Comparison of ENCODE assay signal across 9 mouse cellular contexts in the genomic region with DNA sequence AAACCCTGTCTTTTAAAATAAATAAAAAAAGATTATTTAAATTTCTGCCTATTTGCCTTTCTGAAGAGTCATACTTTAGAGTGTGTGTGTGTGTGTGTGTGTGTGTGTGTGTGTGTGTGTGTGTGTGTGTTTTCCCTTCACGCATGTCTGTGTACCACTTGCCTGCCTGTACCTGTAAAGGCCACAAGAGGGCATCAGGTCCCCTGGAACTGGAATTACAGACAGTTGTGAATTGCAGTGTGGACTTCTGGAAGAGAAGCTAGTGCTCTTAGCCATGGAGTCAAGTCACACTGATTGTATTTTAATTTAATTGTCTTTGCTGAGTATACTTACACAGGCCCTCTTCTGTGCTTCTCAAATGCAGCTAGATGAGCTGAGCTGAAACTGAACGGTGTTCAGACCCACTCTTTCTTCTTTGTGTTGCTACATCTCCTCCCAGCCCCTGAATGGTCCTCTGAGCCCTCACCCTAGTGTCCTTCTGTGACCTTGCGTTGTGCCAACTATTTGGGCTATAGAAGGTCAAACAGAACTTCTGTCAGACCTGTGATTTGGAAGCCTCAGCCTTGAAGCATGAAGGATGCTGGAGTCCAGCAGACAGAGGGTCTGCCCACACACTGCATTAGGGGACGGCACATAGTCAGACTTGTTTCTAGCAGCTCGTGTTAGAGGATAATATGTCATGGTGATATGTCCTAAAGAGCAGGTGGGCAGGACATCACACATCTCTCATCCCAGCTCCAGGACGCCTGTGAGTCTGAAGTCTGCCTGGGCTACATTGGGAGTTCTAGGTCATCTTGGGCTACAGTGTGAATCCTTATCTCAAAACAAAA. TPM values are rescaled to one million over a fixed set of nuclear protein-coding genes. Genes with fewer than 3 reads are reported as not detected.
DNase-seq lines count a peak whose midpoint lies in the region; ATAC-seq and TF ChIP-seq lines count a peak whose summit lies in the region.
"Had no signal": no experiment of that assay in that cellular context is flagged by ENCODE, and none has a peak within 500 bp of the region (broad histone marks: within the 10 kb centered on the region; RNA-seq: fewer than 3 reads in every experiment).

No protein-coding gene starts in this region.

- peak; percentile 90 for DNase-seq in heart, adult 11 months
- peak; percentile 85 for DNase-seq in brain, embryonic 14.5 days (ENCODE audit: low read depth)
- peak; percentile 87 for DNase-seq in forebrain, postnatal 0 days
- DNase-seq in induced T-regulatory cell, adult 2 months (ENCODE audit: low read depth) = peak; percentile 61
- peak; percentile 46 for DNase-seq in left cerebral cortex, postnatal 10 days (ENCODE audit: extremely low spot score in 1 of 2, low spot score in 2 of 2)
- DNase-seq in mesoderm, embryonic 11.5 days (ENCODE audit: low read depth, low spot score) = peak; percentile 72

- intact Hi-C loops in left cerebral cortex, postnatal 10 days (cut with DNase I) = loop anchor here (2.0 to 5.0 kb wide), 2 partner anchors 129 to 161 kb away; no protein-coding TSS in a partner anchor

- H3K27ac ChIP-seq in heart, embryonic 11.5 days (ENCODE audit: low read depth, low read length) = no peak overlapping the region
- no peak overlapping the region for H3K27ac ChIP-seq in forebrain, postnatal 0 days (ENCODE audit: low read depth, low read length)
- H3K27ac ChIP-seq in small intestine, adult 2 months (ENCODE audit: insufficient read depth, low read depth, low read length) = no peak overlapping the region

- H3K4me2 ChIP-seq in heart, embryonic 11.5 days = no peak overlapping the region
- H3K4me2 ChIP-seq in forebrain, postnatal 0 days (ENCODE audit: low read depth) = no peak overlapping the region

- no peak for ATAC-seq in heart, embryonic 11.5 days (replicated peaks; ENCODE audit: insufficient number of reproducible peaks, low FRiP score, low TSS enrichment)
- ATAC-seq in forebrain, postnatal 0 days = peak; percentile 94

- 56% methylated on average over 6 of the region's 6 CpGs for WGBS in heart, embryonic 11.5 days (ENCODE audit: insufficient replicate concordance)
- 77% methylated on average over 6 of the region's 6 CpGs for WGBS in forebrain, postnatal 0 days
- 71% methylated on average over 6 of the region's 6 CpGs for WGBS in small intestine, adult 2 months

- peak; percentile 80 for TF ChIP-seq CTCF in brain, embryonic 14.5 days (IDR thresholded peaks at IDR 0.05; ENCODE audit: borderline replicate concordance, extremely low read depth, insufficient read depth, insufficient read length)
- peak; percentile 95 for TF ChIP-seq CTCF in forebrain, postnatal 0 days (IDR thresholded peaks at IDR 0.05; ENCODE audit: low read depth)
- peak; percentile 30; the same call in 1 of the 2 replicates for TF ChIP-seq CTCF in small intestine, adult 2 months (IDR thresholded peaks at IDR 0.05; ENCODE audit: extremely low read depth, insufficient read length, insufficient replicate concordance, low read depth, low read length)

- H3K4me3 ChIP-seq in heart, embryonic 11.5 days (ENCODE audit: low read depth, low read length) = no peak overlapping the region
- H3K4me3 ChIP-seq in forebrain, postnatal 0 days (ENCODE audit: low read depth, low read length) = no peak overlapping the region
- H3K4me3 ChIP-seq in small intestine, adult 2 months (ENCODE audit: low read depth, low read length) = no peak overlapping the region

- no peak overlapping the region for H3K9ac ChIP-seq in heart, embryonic 11.5 days (ENCODE audit: low read depth, low read length)
- no peak overlapping the region for H3K9ac ChIP-seq in forebrain, postnatal 0 days

- no peaks in the 10 kb centered on the region for H3K27me3 ChIP-seq in heart, embryonic 11.5 days (ENCODE audit: control insufficient read depth, insufficient read depth, low read length)
- H3K27me3 ChIP-seq in forebrain, postnatal 0 days (ENCODE audit: insufficient read depth, low read length) = no peaks in the 10 kb centered on the region
- H3K27me3 ChIP-seq in small intestine, adult 2 months (ENCODE audit: control insufficient read depth, insufficient read depth, low read length) = no peaks in the 10 kb centered on the region

- no peak for TF ChIP-seq POLR2A in brain, embryonic 14.5 days (IDR thresholded peaks at IDR 0.05; ENCODE audit: borderline replicate concordance, extremely low read depth, insufficient read depth, insufficient read length, poor library complexity, severe bottlenecking)
- TF ChIP-seq POLR2A in small intestine, adult 2 months (IDR thresholded peaks at IDR 0.05; ENCODE audit: low read depth, low read length) = no peak

- peaks cover 12% of the 10 kb centered on the region for H3K4me1 ChIP-seq in heart, embryonic 11.5 days (ENCODE audit: control insufficient read depth, insufficient read depth, low read length)
- no peaks in the 10 kb centered on the region for H3K4me1 ChIP-seq in forebrain, postnatal 0 days (ENCODE audit: insufficient read depth)
- H3K4me1 ChIP-seq in small intestine, adult 2 months (ENCODE audit: control insufficient read depth, insufficient read depth, insufficient read length, low read length) = no peaks in the 10 kb centered on the region; the same call in 1 of the 2 replicates

- no peaks in the 10 kb centered on the region for H3K9me3 ChIP-seq in heart, embryonic 11.5 days (replicated peaks; ENCODE audit: control insufficient read depth, low read length)
- no peaks in the 10 kb centered on the region for H3K9me3 ChIP-seq in forebrain, postnatal 0 days (ENCODE audit: low read length)

- no peaks in the 10 kb centered on the region for H3K36me3 ChIP-seq in heart, embryonic 11.5 days (ENCODE audit: control insufficient read depth, insufficient read depth, low read length)
- H3K36me3 ChIP-seq in forebrain, postnatal 0 days (ENCODE audit: insufficient read depth) = no peaks in the 10 kb centered on the region
- no peaks in the 10 kb centered on the region for H3K36me3 ChIP-seq in small intestine, adult 2 months (ENCODE audit: control insufficient read depth, insufficient read depth, low read length)

RNA-seq across cellular contexts. Expression of a gene that starts 16.2 kb away (rescaled TPM):
- not detected in 2 replicates for polyA plus RNA-seq in heart, embryonic 11.5 days (2014; fragmentation: Nextera tagmentation; extraction: Ambion mirVana)
- not detected in 2 replicates for polyA plus RNA-seq in brain, embryonic 14.5 days (2012; rRNA removed)
- not detected in 2 replicates for total RNA-seq in forebrain, postnatal 0 days (2014; rRNA removed)
- polyA plus RNA-seq in forebrain, postnatal 0 days (2015; fragmentation: Nextera tagmentation; extraction: Ambion mirVana) = not detected in 2 replicates
- not detected for total RNA-seq in left cerebral cortex, postnatal 10 days (2021)
- not detected in 2 replicates for polyA plus RNA-seq in small intestine, adult 2 months (2012; rRNA removed)
- total RNA-seq: adrenal gland, postnatal 4 days had no signal

RNA-seq across cellular contexts. Expression of a gene that starts 37.8 kb away (rescaled TPM):
- polyA plus RNA-seq in heart, embryonic 11.5 days (2014; fragmentation: Nextera tagmentation; extraction: Ambion mirVana) = 1.9 and 3.3 TPM in 2 replicates
- polyA plus RNA-seq in brain, embryonic 14.5 days (2012; rRNA removed) = 4.6 and 5.8 TPM in 2 replicates
- total RNA-seq in forebrain, postnatal 0 days (2014; rRNA removed) = 2.7 and 3.5 TPM in 2 replicates
- 2.3 and 4.5 TPM in 2 replicates for polyA plus RNA-seq in forebrain, postnatal 0 days (2015; fragmentation: Nextera tagmentation; extraction: Ambion mirVana)
- total RNA-seq in left cerebral cortex, postnatal 10 days (2021) = 10 to 100 TPM in 1 of 2 experiments, 1 to 10 TPM in 1; 7.1 to 11.5 TPM
- 0.65 and 0.89 TPM in 2 replicates for polyA plus RNA-seq in small intestine, adult 2 months (2012; rRNA removed)

RNA-seq across cellular contexts. Expression of a gene that starts 54.6 kb away (rescaled TPM):
- 78.0 and 86.2 TPM in 2 replicates for polyA plus RNA-seq in heart, embryonic 11.5 days (2014; fragmentation: Nextera tagmentation; extraction: Ambion mirVana)
- 10.1 and 15.1 TPM in 2 replicates for polyA plus RNA-seq in brain, embryonic 14.5 days (2012; rRNA removed)
- total RNA-seq in forebrain, postnatal 0 days (2014; rRNA removed) = 32.0 and 33.0 TPM in 2 replicates
- polyA plus RNA-seq in forebrain, postnatal 0 days (2015; fragmentation: Nextera tagmentation; extraction: Ambion mirVana) = 15.6 and 23.8 TPM in 2 replicates
- 100 to 1,000 TPM in 1 of 2 experiments, 10 to 100 TPM in 1; 96.3 to 100 TPM for total RNA-seq in left cerebral cortex, postnatal 10 days (2021)
- polyA plus RNA-seq in small intestine, adult 2 months (2012; rRNA removed) = 1.6 and 3.3 TPM in 2 replicates

Comparison
In these comparisons a context has a peak if more than half of its experiments do, and no peak if none do; other contexts are left out.
1. CTCF ChIP-seq: peak in every context shown above with its lines; median percentile 95 in forebrain, postnatal 0 days; 80 in brain, embryonic 14.5 days; 30 in small intestine, adult 2 months.